Mouse (Mus musculus) heart, embryonic 11.5 days (tissue): Measurements from ENCODE around the gene Pcyt2. TPM values are rescaled to one million over a fixed set of nuclear protein-coding genes. Genes with fewer than 3 reads are reported as not detected.

ENCODE experiments used
- ATAC-seq: fragments of 200-750 bp; cut with Nextera tagmentation; replicated peaks from 2 replicates; pipeline ENCODE4 v1.8.0; 2017; ENCODE audit warnings: moderate library complexity; ENCODE audit not compliant: insufficient number of reproducible peaks, low FRiP score, low TSS enrichment
- H3K27ac ChIP-seq: fragments of 300-500 bp; sonication (generic); 2 replicates; pipeline ENCODE4 v1.5.1; 2014; ENCODE audit warnings: mild to moderate bottlenecking, low read depth, low read length
- H3K27me3 ChIP-seq: fragments of 300-500 bp; sonication (generic); 2 replicates; pipeline ENCODE4 v1.6.1; 2014; ENCODE audit warnings: mild to moderate bottlenecking, low read length, mixed read lengths; ENCODE audit not compliant: control insufficient read depth, insufficient read depth
- H3K36me3 ChIP-seq: fragments of 300-500 bp; sonication (generic); 2 replicates; pipeline ENCODE4 v1.6.1; 2014; ENCODE audit warnings: mild to moderate bottlenecking, low read length, moderate library complexity, mixed read lengths; ENCODE audit not compliant: control insufficient read depth, insufficient read depth
- H3K4me1 ChIP-seq: fragments of 300-500 bp; sonication (generic); 2 replicates; pipeline ENCODE4 v1.6.1; 2014; ENCODE audit warnings: low read length; ENCODE audit not compliant: control insufficient read depth, insufficient read depth
- H3K4me2 ChIP-seq: fragments of 300-500 bp; sonication (generic); 2 replicates; pipeline ENCODE4 v1.6.1; 2014; ENCODE audit warnings: mild to moderate bottlenecking, moderate library complexity
- H3K4me3 ChIP-seq: fragments of 300-500 bp; sonication (generic); 2 replicates; pipeline ENCODE4 v1.5.1; 2014; ENCODE audit warnings: low read depth, low read length
- H3K9ac ChIP-seq: fragments of 300-500 bp; sonication (generic); 2 replicates; pipeline ENCODE4 v1.6.1; 2014; ENCODE audit warnings: mild to moderate bottlenecking, low read depth, low read length, moderate library complexity
- H3K9me3 ChIP-seq: fragments of 300-500 bp; sonication (generic); replicated peaks from 2 replicates; pipeline ENCODE4 v1.6.1; 2016; ENCODE audit warnings: low read length; ENCODE audit not compliant: control insufficient read depth
- WGBS: fragments of 180-500 bp; shearing (Covaris S2); extraction: QIAGEN DNeasy Blood & Tissue Kit; methylation state at CpG from one replicate; pipeline ENCODE4 v1.1.7; 2014; ENCODE audit not compliant: insufficient replicate concordance; 5-methylcytosine and 5-hydroxymethylcytosine counted together
- polyA plus RNA-seq: library from polyadenylated mRNA; unstranded; fragments of >200 nt; fragmentation: Nextera tagmentation; extraction: Ambion mirVana; gene quantifications from 2 replicates; pipeline ENCODE4 v1.2.1, GENCODE M21; 2014

Pcyt2 gene
- polyA plus RNA-seq, 1 experiment from 2014 or later, result 79.9 TPM

- Histone ChIP-seq H3K9me3 (no peaks in the 10 kb centered on the region), H3K36me3 (peaks cover 23% of the 10 kb centered on the region), H3K4me3 (no peak overlapping the region), H3K27ac (no peak overlapping the region), H3K4me1 (peaks cover 33% of the 10 kb centered on the region), H3K4me2 (no peak overlapping the region), H3K27me3 (no peaks in the 10 kb centered on the region), H3K9ac (no peak overlapping the region)
- no peak for ATAC-seq
- 84% methylated on average over 7 of the region's 7 CpGs for WGBS
Observed at GRCm38 (mm10) chr11:120577211-120578023, 40.3 kb downstream of the Pcyt2 start.

GRCm38 (mm10) chr11:120576365-120576981 is 41.3 kb downstream of the Pcyt2 start:
- Histone ChIP-seq H3K27ac (no peak overlapping the region), H3K9ac (no peak overlapping the region), H3K36me3 (peaks cover 23% of the 10 kb centered on the region), H3K27me3 (no peaks in the 10 kb centered on the region), H3K4me2 (no peak overlapping the region), H3K9me3 (no peaks in the 10 kb centered on the region), H3K4me3 (no peak overlapping the region), H3K4me1 (peaks cover 33% of the 10 kb centered on the region)
- WGBS, result 81% methylated on average over 3 of the region's 3 CpGs
- ATAC-seq, result no peak

- Histone ChIP-seq H3K9me3 (no peaks in the 10 kb centered on the region), H3K4me3 (no peak overlapping the region), H3K4me1 (peaks cover 35% of the 10 kb centered on the region), H3K4me2 (no peak overlapping the region), H3K27ac (no peak overlapping the region), H3K36me3 (peaks cover 25% of the 10 kb centered on the region), H3K27me3 (no peaks in the 10 kb centered on the region), H3K9ac (no peak overlapping the region)
- no peak for ATAC-seq
Observed at GRCm38 (mm10) chr11:120575940-120576339, 41.8 kb downstream of the Pcyt2 start.

- H3K9ac ChIP-seq, result no peak overlapping the region
- H3K9me3 ChIP-seq, result no peaks in the 10 kb centered on the region
- no peak for ATAC-seq
- no peak overlapping the region for H3K27ac ChIP-seq
- WGBS, result 90% methylated on average over 2 of the region's 2 CpGs
- H3K4me3 ChIP-seq, result no peak overlapping the region
- peaks cover 33% of the 10 kb centered on the region for H3K36me3 ChIP-seq
- H3K27me3 ChIP-seq, result no peaks in the 10 kb centered on the region
- peaks cover 31% of the 10 kb centered on the region for H3K4me1 ChIP-seq
- H3K4me2 ChIP-seq, result no peak overlapping the region; the same call in 1 of the 2 replicates
Observed at GRCm38 (mm10) chr11:120575046-120575445, 42.7 kb downstream of the Pcyt2 start.

- Histone ChIP-seq H3K9me3 (no peaks in the 10 kb centered on the region), H3K36me3 (peaks cover 35% of the 10 kb centered on the region), H3K4me3 (peak overlapping the region; percentile 98), H3K4me2 (peak overlapping the region; percentile 69), H3K27me3 (no peaks in the 10 kb centered on the region), H3K27ac (no peak overlapping the region), H3K9ac (peak overlapping the region; percentile 92; the same call in 1 of the 2 replicates), H3K4me1 (peaks cover 22% of the 10 kb centered on the region)
- 40% methylated on average over 5 of the region's 5 CpGs for WGBS
- no peak for ATAC-seq
Observed at GRCm38 (mm10) chr11:120574278-120574600, 43.5 kb downstream of the Pcyt2 start.

GRCm38 (mm10) chr11:120573585-120574277 is 44.0 kb downstream of the Pcyt2 start:
- peak overlapping the region; percentile 98 for H3K4me3 ChIP-seq
- no peak for ATAC-seq
- peak overlapping the region; percentile 69 for H3K4me2 ChIP-seq
- H3K9ac ChIP-seq, result peak overlapping the region; percentile 92
- no peaks in the 10 kb centered on the region for H3K9me3 ChIP-seq
- H3K27ac ChIP-seq, result peak overlapping the region; percentile 96
- H3K27me3 ChIP-seq, result no peaks in the 10 kb centered on the region
- peaks cover 31% of the 10 kb centered on the region for H3K36me3 ChIP-seq
- WGBS, result 1% methylated on average over 23 of the region's 23 CpGs
- H3K4me1 ChIP-seq, result peaks cover 17% of the 10 kb centered on the region

GRCm38 (mm10) chr11:120572752-120573584 is 44.8 kb downstream of the Pcyt2 start, which contains the start of gene P4hb:
TSS of gene P4hb (minus strand) at chr11:120573253.
- Histone ChIP-seq H3K4me3 (peak within 1 kb of the TSS; percentile 98), H3K36me3 (peaks cover 29% of the 10 kb centered on the region), H3K27ac (peak within 1 kb of the TSS; percentile 96), H3K9me3 (no peaks in the 10 kb centered on the region), H3K27me3 (no peaks in the 10 kb centered on the region), H3K9ac (peak within 1 kb of the TSS; percentile 92), H3K4me1 (peaks cover 16% of the 10 kb centered on the region), H3K4me2 (peak within 1 kb of the TSS; percentile 86)
- peak; percentile 96 for ATAC-seq
- under 1% methylated on average over 93 of the region's 94 CpGs for WGBS

- H3K4me2 ChIP-seq, result peak overlapping the region; percentile 86
Observed at GRCm38 (mm10) chr11:120572417-120572751, 45.4 kb downstream of the Pcyt2 start.

More at GRCm38 (mm10) chr11:120572417-120572751, 45.4 kb downstream of the Pcyt2 start:
- Histone ChIP-seq H3K4me1 (peaks cover 16% of the 10 kb centered on the region), H3K4me3 (peak overlapping the region; percentile 98), H3K36me3 (peaks cover 28% of the 10 kb centered on the region), H3K27ac (peak overlapping the region; percentile 96), H3K9me3 (no peaks in the 10 kb centered on the region), H3K27me3 (no peaks in the 10 kb centered on the region), H3K9ac (peak overlapping the region; percentile 92)
- ATAC-seq, result peak; percentile 31
- 0% methylated on average over 20 of the region's 24 CpGs for WGBS
